Mouse (Mus musculus) stomach, embryonic 14.5 days (tissue): Measurements from ENCODE around the gene Uqcrq. TPM values are rescaled to one million over a fixed set of nuclear protein-coding genes. Genes with fewer than 3 reads are reported as not detected.

Experiments
- ATAC-seq: fragments of 200-750 bp; cut with Nextera tagmentation; 2 replicates; pipeline ENCODE4 v1.8.0; 2017; ENCODE audit warnings: low read depth, moderate TSS enrichment; ENCODE audit not compliant: insufficient number of reproducible peaks, insufficient read depth, low FRiP score
- H3K27ac ChIP-seq: fragments of 300-500 bp; sonication (generic); 2 replicates; pipeline ENCODE4 v1.5.1; 2014; ENCODE audit warnings: mild to moderate bottlenecking, low read length, moderate library complexity, mixed read lengths
- H3K27me3 ChIP-seq: fragments of 300-500 bp; sonication (generic); 2 replicates; pipeline ENCODE4 v1.6.1; 2014; ENCODE audit warnings: low read length, control low read depth, mixed read lengths; ENCODE audit not compliant: control insufficient read depth, insufficient read depth
- H3K36me3 ChIP-seq: fragments of 300-500 bp; sonication (generic); 2 replicates; pipeline ENCODE4 v1.6.1; 2014; ENCODE audit warnings: mild to moderate bottlenecking, control low read depth, low read length, moderate library complexity, mixed read lengths; ENCODE audit not compliant: control insufficient read depth, insufficient read depth
- H3K4me1 ChIP-seq: fragments of 300-500 bp; sonication (generic); 2 replicates; pipeline ENCODE4 v1.6.1; 2014; ENCODE audit warnings: low read length, control low read depth, mixed read lengths; ENCODE audit not compliant: control insufficient read depth, insufficient read depth
- H3K4me2 ChIP-seq: fragments of 300-500 bp; sonication (generic); replicated peaks from 2 replicates; pipeline ENCODE4 v1.6.1; 2014; ENCODE audit warnings: low read depth, low read length, control low read depth
- H3K4me3 ChIP-seq: fragments of 300-500 bp; sonication (generic); 2 replicates; pipeline ENCODE4 v1.5.1; 2014; ENCODE audit warnings: low read depth, low read length, control low read depth
- H3K9ac ChIP-seq: fragments of 300-500 bp; sonication (generic); replicated peaks from 2 replicates; pipeline ENCODE4 v1.6.1; 2014; ENCODE audit warnings: low read depth, mild to moderate bottlenecking, control low read depth, low read length, moderate library complexity, mixed read lengths
- H3K9me3 ChIP-seq: fragments of 300-500 bp; sonication (generic); 2 replicates; pipeline ENCODE4 v1.6.1; 2016; ENCODE audit warnings: low read depth, low read length, control low read depth; ENCODE audit not compliant: control insufficient read depth
- WGBS: fragments of 180-500 bp; shearing (Covaris S2); extraction: QIAGEN DNeasy Blood & Tissue Kit; methylation state at CpG from one replicate; pipeline ENCODE4 v1.1.7; 2014; 5-methylcytosine and 5-hydroxymethylcytosine counted together
- microRNA-seq: library from miRNA; unstranded; fragments of <30 nt; microRNA quantifications from one replicate; pipeline ENCODE4, GENCODE M21; 2016
- polyA plus RNA-seq: library from polyadenylated mRNA; unstranded; fragments of >200 nt; fragmentation: Nextera tagmentation; extraction: Ambion mirVana; gene quantifications from 2 replicates; pipeline ENCODE4 v1.2.1, GENCODE M21; 2014

Gene Uqcrq
- polyA plus RNA-seq, 1 experiment from 2014 or later, result 521 TPM

DNA sequence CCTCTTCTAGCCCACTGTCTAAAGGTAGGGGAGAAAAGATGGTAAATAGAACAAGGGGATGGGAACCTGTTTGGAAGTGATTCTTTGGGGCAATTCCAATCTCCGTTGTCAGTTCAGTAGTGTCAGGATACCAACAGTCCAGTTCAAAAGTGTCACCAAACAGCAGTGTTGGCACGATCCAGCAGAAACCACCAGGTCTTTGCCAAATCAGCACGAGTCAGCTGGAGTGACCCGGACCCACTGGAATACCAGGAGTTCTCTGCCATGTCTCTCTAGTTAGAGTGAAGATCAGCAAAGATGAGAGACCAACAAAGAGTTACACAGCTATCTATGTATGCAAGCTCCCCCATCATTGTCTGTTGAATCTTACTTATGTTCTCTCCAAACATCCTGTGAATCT, 16.8 kb downstream of the Uqcrq start:
- Histone ChIP-seq H3K36me3 (peaks cover 84% of the 10 kb centered on the region), H3K27me3 (no peaks in the 10 kb centered on the region), H3K27ac (no peak overlapping the region), H3K4me3 (no peak overlapping the region), H3K4me2 (no peak overlapping the region), H3K9me3 (no peaks in the 10 kb centered on the region), H3K4me1 (no peaks in the 10 kb centered on the region), H3K9ac (no peak overlapping the region)
- ATAC-seq, result no peak
- 92% methylated on average over 4 of the region's 4 CpGs for WGBS

DNA sequence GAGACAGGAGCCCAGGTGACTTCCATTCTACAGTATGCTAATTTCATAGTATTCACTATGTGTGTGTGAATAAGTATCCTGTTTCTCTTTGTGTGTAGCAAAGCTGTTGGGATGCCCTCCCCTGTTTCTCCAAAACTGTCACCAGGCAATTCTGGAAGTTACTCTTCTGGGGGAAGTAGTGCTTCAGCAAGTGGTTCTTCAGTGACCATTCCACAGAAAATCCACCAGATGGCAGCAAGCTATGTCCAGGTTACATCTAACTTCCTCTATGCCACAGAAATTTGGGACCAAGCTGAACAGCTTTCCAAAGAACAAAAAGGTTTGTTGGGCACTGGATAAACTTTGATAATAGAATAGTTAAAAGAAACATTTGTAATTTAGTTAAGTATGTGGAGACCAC, 18.9 kb downstream of the Uqcrq start:
- Histone ChIP-seq H3K4me2 (no peak overlapping the region), H3K9ac (no peak overlapping the region), H3K4me3 (no peak overlapping the region), H3K27me3 (no peaks in the 10 kb centered on the region), H3K27ac (no peak overlapping the region), H3K4me1 (no peaks in the 10 kb centered on the region), H3K9me3 (no peaks in the 10 kb centered on the region), H3K36me3 (peaks cover 83% of the 10 kb centered on the region)
- no peak for ATAC-seq

DNA sequence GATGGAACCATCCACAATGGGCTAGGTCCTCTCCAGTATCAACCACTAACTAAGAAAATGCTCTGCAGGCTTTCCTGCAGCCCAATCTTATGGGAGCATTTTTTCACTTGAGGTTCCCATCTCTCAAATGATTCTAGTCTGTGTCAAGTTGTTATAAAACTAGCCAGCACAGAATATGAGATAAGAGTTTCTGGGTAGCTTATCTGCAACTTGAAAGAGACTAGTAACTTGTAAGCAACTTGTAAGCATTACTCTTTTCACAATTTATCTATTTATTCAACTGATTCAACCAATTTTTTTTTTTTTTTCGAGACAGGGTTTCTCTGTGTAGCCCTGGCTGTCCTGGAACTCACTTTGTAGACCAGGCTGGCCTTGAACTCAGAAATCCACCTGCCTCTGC, 27.0 kb downstream of the Uqcrq start:
- Histone ChIP-seq H3K4me2 (no peak overlapping the region), H3K4me3 (no peak overlapping the region), H3K36me3 (peaks cover 70% of the 10 kb centered on the region), H3K4me1 (no peaks in the 10 kb centered on the region), H3K27ac (no peak overlapping the region), H3K9ac (no peak overlapping the region), H3K9me3 (no peaks in the 10 kb centered on the region), H3K27me3 (no peaks in the 10 kb centered on the region)
- WGBS, result 79% methylated on average over 1 of the region's 1 CpGs
- ATAC-seq, result no peak

DNA sequence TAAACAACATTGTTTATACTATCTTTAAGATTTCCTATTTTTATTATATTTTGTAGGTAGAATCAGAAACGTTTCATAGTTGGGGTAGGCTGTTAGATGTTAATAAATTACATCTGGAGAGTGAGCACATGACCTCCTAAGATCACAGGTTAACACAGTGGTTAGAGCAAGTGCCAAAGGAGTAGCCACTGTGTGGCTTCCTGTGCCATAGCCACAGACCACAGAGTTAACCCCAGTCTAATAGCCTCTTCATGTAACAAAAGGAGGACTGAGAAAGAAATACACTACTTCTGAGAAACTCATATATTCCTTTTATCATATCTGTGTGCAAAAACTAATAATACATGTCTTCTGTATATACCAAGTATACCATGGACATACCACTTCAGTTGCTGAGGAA, 36.8 kb downstream of the Uqcrq start:
- Histone ChIP-seq H3K27me3 (no peaks in the 10 kb centered on the region), H3K9ac (no peak overlapping the region), H3K4me2 (no peak overlapping the region), H3K4me1 (no peaks in the 10 kb centered on the region), H3K4me3 (no peak overlapping the region), H3K27ac (no peak overlapping the region), H3K36me3 (peaks cover 29% of the 10 kb centered on the region), H3K9me3 (no peaks in the 10 kb centered on the region)
- WGBS, result 87% methylated on average over 1 of the region's 1 CpGs
- ATAC-seq, result no peak

DNA sequence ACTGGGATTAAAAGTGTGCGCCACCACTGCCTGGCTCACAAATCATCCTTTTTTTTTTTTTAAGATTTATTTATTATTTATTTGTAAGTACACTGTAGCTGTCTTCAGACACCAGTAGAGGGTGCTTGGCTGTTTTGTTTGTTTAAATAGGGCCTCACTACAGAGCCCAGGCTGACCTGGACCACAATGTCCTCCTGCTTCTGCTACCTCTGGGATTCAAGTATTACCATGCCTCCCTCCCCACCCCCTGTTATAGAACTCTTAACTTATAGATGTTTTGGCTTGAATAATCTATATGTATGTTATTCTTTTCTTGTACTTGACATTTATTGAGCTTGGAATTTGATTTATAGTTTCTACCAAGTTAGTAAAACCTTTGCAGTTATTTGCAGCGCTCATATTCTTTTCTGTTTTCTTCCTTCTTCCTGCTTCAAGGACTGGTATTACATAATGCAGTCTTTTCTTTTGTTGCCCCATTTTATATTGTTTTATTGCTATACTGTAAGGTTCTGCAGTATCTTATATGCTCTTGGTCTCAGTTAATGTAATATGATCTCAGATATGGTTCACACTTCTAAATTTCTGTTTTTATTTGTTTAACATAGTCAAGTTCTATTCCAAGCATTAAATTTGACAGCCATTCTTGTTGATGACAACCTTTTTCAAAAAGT, 46.7 kb downstream of the Uqcrq start:
- Histone ChIP-seq H3K4me3 (no peak overlapping the region), H3K9me3 (no peaks in the 10 kb centered on the region), H3K4me2 (no peak overlapping the region), H3K4me1 (no peaks in the 10 kb centered on the region), H3K27me3 (no peaks in the 10 kb centered on the region), H3K27ac (no peak overlapping the region), H3K9ac (no peak overlapping the region), H3K36me3 (peaks cover 15% of the 10 kb centered on the region)
- no peak for ATAC-seq
- WGBS, result 91% methylated on average over 2 of the region's 2 CpGs

DNA sequence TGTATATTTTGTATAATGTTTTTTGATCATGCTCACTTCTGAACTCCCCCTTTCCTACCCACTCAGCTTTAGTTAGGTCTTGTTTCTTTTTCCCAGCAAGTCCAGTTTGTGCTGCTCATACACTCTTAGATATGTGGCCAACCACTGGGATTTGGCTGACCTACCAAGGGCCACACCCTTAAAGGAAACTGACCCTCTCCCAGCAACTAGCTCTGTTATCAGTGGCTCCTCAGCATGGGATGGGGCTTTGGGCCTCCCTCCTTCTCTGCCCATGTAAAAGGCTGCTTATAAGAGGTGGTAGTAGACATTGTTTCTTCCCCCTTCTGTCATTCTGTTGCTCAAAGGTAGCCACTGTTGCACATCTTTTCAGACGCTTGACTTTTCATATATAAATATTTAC, 51.7 kb downstream of the Uqcrq start:
- WGBS, result 79% methylated on average over 1 of the region's 1 CpGs
- Histone ChIP-seq H3K4me1 (no peaks in the 10 kb centered on the region), H3K4me2 (no peak overlapping the region), H3K27me3 (no peaks in the 10 kb centered on the region), H3K4me3 (no peak overlapping the region), H3K9me3 (no peaks in the 10 kb centered on the region), H3K27ac (no peak overlapping the region), H3K9ac (no peak overlapping the region), H3K36me3 (peaks cover 32% of the 10 kb centered on the region)
- ATAC-seq, result no peak

Small RNA genes within 50 kb of the gene (microRNA-seq; reads per million reads assigned to microRNA genes)
- gene Mir6920, result not detected

Other genes starting within 250 kb of the Uqcrq start
- gene Hspa4, start 130.4 kb downstream of the Uqcrq start, polyA plus RNA-seq, result 81.0 and 84.6 TPM in 2 replicates
- gene Zcchc10, start 106.2 kb downstream of the Uqcrq start, polyA plus RNA-seq, result 24.0 and 25.9 TPM in 2 replicates
- 88.9 and 93.6 TPM in 2 replicates for gene Aff4, start 80.0 kb downstream of the Uqcrq start, polyA plus RNA-seq
- 0.88 TPM in 1 of 2 replicates, not detected in the other for gene Leap2, start 7.7 kb downstream of the Uqcrq start, polyA plus RNA-seq
- gene Gdf9, start 192 bp upstream of the Uqcrq start, polyA plus RNA-seq, result 1.7 and 2.2 TPM in 2 replicates
- 0.13 and 0.14 TPM in 2 replicates for gene Gm10447, start 26.3 kb upstream of the Uqcrq start, polyA plus RNA-seq
- gene Shroom1, start 26.4 kb upstream of the Uqcrq start, polyA plus RNA-seq, result 0.98 and 1.1 TPM in 2 replicates
- not detected in 2 replicates for gene Gm9837, start 39.6 kb upstream of the Uqcrq start, polyA plus RNA-seq
- not detected in 2 replicates for gene Gm9945, start 49.3 kb upstream of the Uqcrq start, polyA plus RNA-seq
- gene Sowaha, start 49.4 kb upstream of the Uqcrq start, polyA plus RNA-seq, result 0.13 and 0.24 TPM in 2 replicates
- 24.5 and 26.1 TPM in 2 replicates for gene Sept8, start 88.4 kb upstream of the Uqcrq start, polyA plus RNA-seq
- 75.2 and 77.5 TPM in 2 replicates for gene Kif3a, start 136.5 kb upstream of the Uqcrq start, polyA plus RNA-seq
- gene Il4, start 187.8 kb upstream of the Uqcrq start, polyA plus RNA-seq, result 2.1 and 2.2 TPM in 2 replicates
- gene Il13, start 203.9 kb upstream of the Uqcrq start, polyA plus RNA-seq, result not detected in 2 replicates